Mouse (Mus musculus) liver, adult 2 months (tissue): ENCODE results near the gene Tspyl1.

Experiments used
- CTCF ChIP-seq: fragments of 200-500 bp; IDR thresholded peaks from 2 replicates; pipeline ENCODE4 v1.5.1; 2011; ENCODE audit warnings: low read depth, low read length, control low read depth
- POLR2A ChIP-seq: fragments of 200-500 bp; IDR thresholded peaks from 2 replicates; pipeline ENCODE4 v1.6.1; 2011; ENCODE audit warnings: low read length, control low read depth; ENCODE audit not compliant: insufficient read depth; ENCODE audit errors: extremely low read depth

GRCm38 (mm10) chr10:34236569-34236968 is 45.4 kb upstream of the Tspyl1 start:
- TF ChIP-seq CTCF (no peak), POLR2A (no peak)
